25 mouse cellular contexts compared by ENCODE assay signal in the genomic region with DNA sequence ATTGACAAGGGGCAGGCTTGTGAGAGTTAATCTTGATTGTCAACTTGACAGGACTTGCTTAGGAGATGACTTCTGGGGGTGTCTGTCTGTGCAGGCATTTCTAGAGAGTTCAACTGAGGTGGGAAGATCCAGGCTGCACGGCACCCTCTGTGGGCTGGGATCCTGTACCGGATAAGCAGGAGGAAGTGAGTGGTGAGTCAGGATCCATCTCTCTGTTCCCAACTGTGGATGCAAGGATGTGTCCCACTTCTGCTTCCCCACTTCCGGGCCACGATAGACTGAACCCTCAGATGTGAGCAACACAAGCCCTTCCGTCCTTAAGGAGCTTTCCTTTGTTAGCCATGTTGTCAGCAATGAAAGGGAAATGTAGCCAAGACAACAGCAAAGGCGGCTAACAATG. TPM values are rescaled to one million over a fixed set of nuclear protein-coding genes. Genes with fewer than 3 reads are reported as not detected.
DNase-seq lines count a peak whose midpoint lies in the region; ATAC-seq and TF ChIP-seq lines count a peak whose summit lies in the region.
"Had no signal": no experiment of that assay in that cellular context is flagged by ENCODE, and none has a peak within 500 bp of the region (broad histone marks: within the 10 kb centered on the region; RNA-seq: fewer than 3 reads in every experiment).

No protein-coding gene starts in this region.

- TF ChIP-seq CTCF in lung, postnatal 0 days (IDR thresholded peaks at IDR 0.05): no peak

- no peaks in the 10 kb centered on the region for H3K27me3 ChIP-seq in lung, postnatal 0 days (replicated peaks; ENCODE audit: insufficient read depth, low read length)
- no peaks in the 10 kb centered on the region for H3K27me3 ChIP-seq in intestine, embryonic 15.5 days (replicated peaks)
- H3K27me3 ChIP-seq: forebrain, embryonic 13.5 days; heart, embryonic 13.5 days; hindbrain, embryonic 12.5 days; hindbrain, embryonic 15.5 days had no signal

- no peak overlapping the region for H3K4me2 ChIP-seq in lung, postnatal 0 days (replicated peaks; ENCODE audit: low read depth, low read length)
- no peak overlapping the region for H3K4me2 ChIP-seq in intestine, embryonic 15.5 days (replicated peaks)
- H3K4me2 ChIP-seq: forebrain, embryonic 13.5 days; heart, embryonic 13.5 days; hindbrain, embryonic 12.5 days; hindbrain, embryonic 15.5 days had no signal

- peak; percentile 8 to 23 for DNase-seq in heart, postnatal 10 days
- no peak for DNase-seq in heart, adult 8-10 months (ENCODE audit: low spot score)
- DNase-seq in lung, postnatal 0 days (ENCODE audit: low spot score): no peak
- DNase-seq in lung, postnatal 25 days (ENCODE audit: low spot score): no peak
- DNase-seq: adrenal gland, adult 8-10 months; adrenal gland, postnatal 25 days; cerebellum, adult 18-20 months; cerebellum, adult 9-10 months; cerebellum, postnatal 14 days; gastrocnemius, postnatal 10 days; gastrocnemius, postnatal 36 days; heart, adult 18-20 months had no signal

- no peak overlapping the region for H3K9ac ChIP-seq in lung, postnatal 0 days (replicated peaks; ENCODE audit: low read depth)
- no peak overlapping the region for H3K9ac ChIP-seq in intestine, embryonic 15.5 days
- H3K9ac ChIP-seq: forebrain, embryonic 13.5 days; heart, embryonic 13.5 days; hindbrain, embryonic 12.5 days; hindbrain, embryonic 15.5 days had no signal

- H3K9me3 ChIP-seq in lung, postnatal 0 days (ENCODE audit: low read length): no peaks in the 10 kb centered on the region
- no peaks in the 10 kb centered on the region for H3K9me3 ChIP-seq in intestine, embryonic 15.5 days
- H3K9me3 ChIP-seq: hindbrain, embryonic 15.5 days had no signal

- H3K4me1 ChIP-seq in lung, postnatal 0 days (ENCODE audit: insufficient read depth, low read depth, low read length): no peaks in the 10 kb centered on the region; the same call in 1 of the 2 replicates
- H3K4me1 ChIP-seq in intestine, embryonic 15.5 days (replicated peaks): peaks cover 2% of the 10 kb centered on the region
- H3K4me1 ChIP-seq: heart, embryonic 10.5 days had no signal

- 68% methylated on average over 6 of the region's 6 CpGs for WGBS in lung, postnatal 0 days
- 83% methylated on average over 6 of the region's 6 CpGs for WGBS in intestine, embryonic 15.5 days

- H3K4me3 ChIP-seq in lung, postnatal 0 days (ENCODE audit: low read depth, low read length): no peak overlapping the region
- H3K4me3 ChIP-seq in intestine, embryonic 15.5 days (replicated peaks): no peak overlapping the region
- H3K4me3 ChIP-seq: forebrain, embryonic 10.5 days; forebrain, embryonic 13.5 days; heart, embryonic 10.5 days; heart, embryonic 13.5 days; hindbrain, embryonic 12.5 days; hindbrain, embryonic 15.5 days had no signal

- no peaks in the 10 kb centered on the region for H3K36me3 ChIP-seq in lung, postnatal 0 days (ENCODE audit: insufficient read depth, low read length)
- H3K36me3 ChIP-seq in intestine, embryonic 15.5 days: no peaks in the 10 kb centered on the region
- H3K36me3 ChIP-seq: forebrain, embryonic 10.5 days; hindbrain, embryonic 12.5 days; hindbrain, embryonic 15.5 days had no signal

- no peak for TF ChIP-seq EP300 in lung, postnatal 0 days (IDR thresholded peaks at IDR 0.05)

- 0 out of 2 replicates have a peak, but pooled peaks have one; percentile 23 for ATAC-seq in lung, postnatal 0 days
- ATAC-seq in granulocyte monocyte progenitor cell, adult 5-6 weeks (replicated peaks; ENCODE audit: poor library complexity, severe bottlenecking): 0 out of 2 replicates have a peak, but pooled peaks have one; percentile 17
- ATAC-seq in intestine, embryonic 15.5 days: no peak
- ATAC-seq: activated CD4-positive, CD25-positive, alpha-beta regulatory T cell, adult 4 months; CD4-positive, CD25-positive, alpha-beta regulatory T cell, adult 4 months; forebrain, embryonic 13.5 days; forebrain, embryonic 16.5 days had no signal

- intact Hi-C loops in heart, postnatal 10 days (cut with DNase I): no loop called here

- H3K27ac ChIP-seq in lung, postnatal 0 days (ENCODE audit: low read length): no peak overlapping the region
- no peak overlapping the region for H3K27ac ChIP-seq in intestine, embryonic 15.5 days
- H3K27ac ChIP-seq: forebrain, embryonic 10.5 days; forebrain, embryonic 13.5 days; heart, embryonic 10.5 days; heart, embryonic 13.5 days; hindbrain, embryonic 12.5 days; hindbrain, embryonic 15.5 days had no signal

RNA-seq across cellular contexts. Expression of a gene that starts 47.1 kb away (rescaled TPM):
- under 1 TPM in 1 of 2 experiments, not detected in 1; 0.12 TPM for total RNA-seq in heart, postnatal 10 days (2021)
- under 1 TPM in 1 of 4 experiments, not detected in 3; 0.16 TPM for total RNA-seq in heart, adult 8-10 months (2022)
- 0.10 and 0.21 TPM in 2 replicates for polyA plus RNA-seq in lung, postnatal 0 days (2015; fragmentation: Nextera tagmentation; extraction: Ambion mirVana)
- not detected in 2 replicates for total RNA-seq in granulocyte monocyte progenitor cell, adult 5-6 weeks (2014; fragmentation: Nextera tagmentation)
- not detected in 2 replicates for total RNA-seq in granulocyte monocyte progenitor cell, adult 5-6 weeks (2017)
- 0.10 TPM in 1 of 2 replicates, not detected in the other for polyA plus RNA-seq in intestine, embryonic 15.5 days (2015; fragmentation: Nextera tagmentation; extraction: Ambion mirVana)
- total RNA-seq: adrenal gland, postnatal 25 days; heart, adult 18-20 months; MEL had no signal
- polyA plus RNA-seq: activated CD4-positive, CD25-positive, alpha-beta regulatory T cell, adult 4 months; CD4-positive, CD25-positive, alpha-beta regulatory T cell, adult 4 months; forebrain, embryonic 10.5 days; forebrain, embryonic 13.5 days; forebrain, embryonic 16.5 days; heart, embryonic 10.5 days; heart, embryonic 16.5 days; hindbrain, embryonic 15.5 days had no signal

RNA-seq across cellular contexts. Expression of a gene that starts 53.8 kb away (rescaled TPM):
- 10 to 100 TPM; 25.8 to 31.8 TPM for total RNA-seq in heart, postnatal 10 days (2021)
- 10 to 100 TPM; 16.7 to 27.6 (median 21.9) TPM for total RNA-seq in heart, adult 8-10 months (2022)
- polyA plus RNA-seq in lung, postnatal 0 days (2015; fragmentation: Nextera tagmentation; extraction: Ambion mirVana): 58.1 and 60.6 TPM in 2 replicates
- 23.5 and 28.7 TPM in 2 replicates for total RNA-seq in granulocyte monocyte progenitor cell, adult 5-6 weeks (2014; fragmentation: Nextera tagmentation)
- 21.6 and 26.2 TPM in 2 replicates for total RNA-seq in granulocyte monocyte progenitor cell, adult 5-6 weeks (2017)
- polyA plus RNA-seq in intestine, embryonic 15.5 days (2015; fragmentation: Nextera tagmentation; extraction: Ambion mirVana): 44.3 and 46.0 TPM in 2 replicates

Comparison
In these comparisons a context has a peak if more than half of its experiments do, and no peak if none do; other contexts are left out.
1. DNase-seq: peak in heart, postnatal 10 days (2 of 2); none in heart, adult 8-10 months (single experiment), lung, postnatal 0 days (single experiment) and lung, postnatal 25 days (single experiment).